Mouse (Mus musculus) heart, embryonic 13.5 days (tissue): ENCODE data around the gene Gm29094. TPM values are rescaled to one million over a fixed set of nuclear protein-coding genes. Genes with fewer than 3 reads are reported as not detected.

Experiments used
- ATAC-seq: fragments of 200-750 bp; cut with Nextera tagmentation; 2 replicates; pipeline ENCODE4 v1.8.0; 2017; ENCODE audit warnings: moderate TSS enrichment; ENCODE audit not compliant: insufficient number of reproducible peaks, low FRiP score, low TSS enrichment; ENCODE audit errors: extremely low read depth
- H3K27ac ChIP-seq: fragments of 300-500 bp; sonication (generic); replicated peaks from 2 replicates; pipeline ENCODE4 v1.5.1; 2015; ENCODE audit warnings: moderate library complexity, mild to moderate bottlenecking, inconsistent platforms
- H3K27me3 ChIP-seq: fragments of 300-500 bp; sonication (generic); replicated peaks from 2 replicates; pipeline ENCODE4 v1.6.1; 2015; ENCODE audit warnings: mild to moderate bottlenecking, inconsistent platforms
- H3K36me3 ChIP-seq: fragments of 300-500 bp; sonication (generic); 2 replicates; pipeline ENCODE4 v1.6.1; 2015; ENCODE audit warnings: mild to moderate bottlenecking, inconsistent platforms
- H3K4me1 ChIP-seq: fragments of 300-500 bp; sonication (generic); 2 replicates; pipeline ENCODE4 v1.6.1; 2015; ENCODE audit warnings: inconsistent platforms
- H3K4me2 ChIP-seq: fragments of 300-500 bp; sonication (generic); 2 replicates; pipeline ENCODE4 v1.6.1; 2015; ENCODE audit warnings: inconsistent platforms, mild to moderate bottlenecking, moderate library complexity
- H3K4me3 ChIP-seq: fragments of 300-500 bp; sonication (generic); 2 replicates; pipeline ENCODE4 v1.5.1; 2015; ENCODE audit warnings: moderate library complexity, mild to moderate bottlenecking, inconsistent platforms
- H3K9ac ChIP-seq: fragments of 300-500 bp; sonication (generic); 2 replicates; pipeline ENCODE4 v1.6.1; 2015; ENCODE audit warnings: inconsistent platforms, mild to moderate bottlenecking, moderate library complexity
- H3K9me3 ChIP-seq: fragments of 300-500 bp; sonication (generic); 2 replicates; pipeline ENCODE4 v1.6.1; 2016; ENCODE audit warnings: inconsistent platforms
- WGBS: fragments of 180-500 bp; shearing (Covaris S2); methylation state at CpG from one replicate; pipeline ENCODE4 v1.1.7; 2015; ENCODE audit warnings: mixed read lengths; 5-methylcytosine and 5-hydroxymethylcytosine counted together
- polyA plus RNA-seq: library from polyadenylated mRNA; unstranded; fragments of >200 nt; fragmentation: Nextera tagmentation; extraction: Ambion mirVana; gene quantifications from 2 replicates; pipeline ENCODE4 v1.2.1, GENCODE M21; 2015

Gm29094 gene
- polyA plus RNA-seq, 1 experiment from 2014 or later: not detected

GRCm38 (mm10) chr9:89253400-89253799, 54.2 kb downstream of the Gm29094 start:
- no peak for ATAC-seq
- no peaks in the 10 kb centered on the region for H3K9me3 ChIP-seq

GRCm38 (mm10) chr9:89256556-89257335, 57.6 kb downstream of the Gm29094 start:
- no peaks in the 10 kb centered on the region for H3K9me3 ChIP-seq
- H3K27ac ChIP-seq: no peak overlapping the region
- H3K27me3 ChIP-seq: no peaks in the 10 kb centered on the region
- no peak overlapping the region for H3K4me3 ChIP-seq
- no peaks in the 10 kb centered on the region for H3K36me3 ChIP-seq
- no peak for ATAC-seq
- H3K4me2 ChIP-seq: no peak overlapping the region
- no peak overlapping the region for H3K9ac ChIP-seq
- 76% methylated on average over 12 of the region's 12 CpGs for WGBS
- H3K4me1 ChIP-seq: no peaks in the 10 kb centered on the region

More at GRCm38 (mm10) chr9:89253400-89253799, 54.2 kb downstream of the Gm29094 start:
- WGBS: 73% methylated on average over 2 of the region's 2 CpGs
- no peak overlapping the region for H3K9ac ChIP-seq
- no peak overlapping the region for H3K4me3 ChIP-seq
- H3K4me2 ChIP-seq: no peak overlapping the region
- no peaks in the 10 kb centered on the region for H3K27me3 ChIP-seq
- no peaks in the 10 kb centered on the region for H3K4me1 ChIP-seq
- H3K27ac ChIP-seq: no peak overlapping the region
- H3K36me3 ChIP-seq: no peaks in the 10 kb centered on the region

- Histone ChIP-seq H3K9ac (no peak overlapping the region), H3K9me3 (no peaks in the 10 kb centered on the region), H3K36me3 (no peaks in the 10 kb centered on the region), H3K4me2 (no peak overlapping the region), H3K4me3 (no peak overlapping the region), H3K4me1 (no peaks in the 10 kb centered on the region), H3K27ac (no peak overlapping the region), H3K27me3 (no peaks in the 10 kb centered on the region)
- 80% methylated on average over 3 of the region's 3 CpGs for WGBS
- no peak for ATAC-seq
Observed at GRCm38 (mm10) chr9:89263968-89264367, 64.8 kb downstream of the Gm29094 start.

- H3K4me2 ChIP-seq: no peak overlapping the region
- no peak overlapping the region for H3K4me3 ChIP-seq
- H3K27ac ChIP-seq: no peak overlapping the region
- no peaks in the 10 kb centered on the region for H3K27me3 ChIP-seq
- 79% methylated on average over 1 of the region's 1 CpGs for WGBS
- no peak overlapping the region for H3K9ac ChIP-seq
- no peaks in the 10 kb centered on the region for H3K36me3 ChIP-seq
- H3K4me1 ChIP-seq: no peaks in the 10 kb centered on the region
- H3K9me3 ChIP-seq: peaks cover 5% of the 10 kb centered on the region; the same call in 1 of the 2 replicates
- no peak for ATAC-seq
Observed at GRCm38 (mm10) chr9:89264571-89264970, 65.4 kb downstream of the Gm29094 start.

Other genes with a start within 250 kb of the Gm29094 start
- gene Bcl2a1a, start 242.5 kb upstream of the Gm29094 start, polyA plus RNA-seq: 0.55 TPM in 1 of 2 replicates, not detected in the other
- not detected in 2 replicates for gene Trim43b, start 106.5 kb upstream of the Gm29094 start, polyA plus RNA-seq
- 1.5 TPM in 2 replicates for gene Bcl2a1b, start 170 bp upstream of the Gm29094 start, polyA plus RNA-seq
- gene Mthfs, start 11.3 kb downstream of the Gm29094 start, polyA plus RNA-seq: 15.8 and 16.6 TPM in 2 replicates